In genomic region chr1:21314336-21314735, GRCm38 (mm10) we compare ENCODE assay signal across 28 mouse cellular contexts. TPM values are rescaled to one million over a fixed set of nuclear protein-coding genes. Genes with fewer than 3 reads are reported as not detected.
"Had no signal": no experiment of that assay in that cellular context is flagged by ENCODE, and none has a peak within 500 bp of the region (broad histone marks: within the 10 kb centered on the region; RNA-seq: fewer than 3 reads in every experiment).

No protein-coding gene starts in this region.

- ATAC-seq: midbrain, embryonic 15.5 days had no signal

- H3K9ac ChIP-seq: limb, embryonic 13.5 days; liver, embryonic 13.5 days; midbrain, embryonic 12.5 days; midbrain, embryonic 15.5 days; neural tube, embryonic 12.5 days; neural tube, embryonic 15.5 days had no signal

- DNase-seq: kidney, adult 2 months; kidney, postnatal 36 days; liver, embryonic 13.5 days; lung, adult 2 months; lung, postnatal 14 days; lung, postnatal 4 days; thymus, adult 2 months; thymus, postnatal 14 days; thymus, postnatal 4 days had no signal

- H3K27ac ChIP-seq: kidney, postnatal 0 days; limb, embryonic 10.5 days; limb, embryonic 13.5 days; liver, embryonic 13.5 days; midbrain, embryonic 12.5 days; midbrain, embryonic 15.5 days; neural tube, embryonic 12.5 days; neural tube, embryonic 15.5 days had no signal

- H3K4me3 ChIP-seq: limb, embryonic 10.5 days; limb, embryonic 13.5 days; liver, embryonic 13.5 days; midbrain, embryonic 12.5 days; midbrain, embryonic 15.5 days; neural tube, embryonic 12.5 days; neural tube, embryonic 15.5 days had no signal

- H3K4me1 ChIP-seq: limb, embryonic 10.5 days; limb, embryonic 13.5 days; midbrain, embryonic 12.5 days; midbrain, embryonic 15.5 days; neural tube, embryonic 12.5 days; neural tube, embryonic 15.5 days had no signal

- H3K36me3 ChIP-seq: limb, embryonic 10.5 days; limb, embryonic 13.5 days; liver, embryonic 13.5 days; midbrain, embryonic 12.5 days; midbrain, embryonic 15.5 days; neural tube, embryonic 12.5 days; neural tube, embryonic 15.5 days had no signal

- H3K27me3 ChIP-seq: limb, embryonic 13.5 days; liver, embryonic 13.5 days; midbrain, embryonic 12.5 days; midbrain, embryonic 15.5 days; neural tube, embryonic 12.5 days; neural tube, embryonic 15.5 days had no signal

- H3K9me3 ChIP-seq: limb, embryonic 10.5 days; limb, embryonic 13.5 days; liver, embryonic 13.5 days; midbrain, embryonic 12.5 days; midbrain, embryonic 15.5 days; neural tube, embryonic 12.5 days; neural tube, embryonic 15.5 days had no signal

RNA-seq across cellular contexts. Expression of gene Khdc1a, which starts 35.1 kb away (rescaled TPM):
- total RNA-seq: layer of hippocampus, adult 8-10 months; layer of hippocampus, postnatal 14 days; left cerebral cortex, adult 8-10 months; left cerebral cortex, postnatal 25 days; liver, adult 2 months had no signal
- polyA plus RNA-seq: kidney, embryonic 14.5 days; kidney, postnatal 0 days; limb, embryonic 10.5 days; limb, embryonic 13.5 days; liver, adult 2 months; liver, embryonic 13.5 days; liver, embryonic 16.5 days; lung, adult 2 months; lung, embryonic 16.5 days; midbrain, embryonic 12.5 days; midbrain, embryonic 15.5 days; neural tube, embryonic 12.5 days; neural tube, embryonic 15.5 days; small intestine, adult 2 months; spleen, adult 2 months; stomach, embryonic 16.5 days had no signal

RNA-seq across cellular contexts. Expression of gene Khdc1c, which starts 53.8 kb away (rescaled TPM):
- total RNA-seq: layer of hippocampus, adult 8-10 months; layer of hippocampus, postnatal 14 days; left cerebral cortex, adult 8-10 months; left cerebral cortex, postnatal 25 days; liver, adult 2 months; megakaryocyte, adult 5-6 weeks had no signal
- polyA plus RNA-seq: kidney, adult 2 months; kidney, embryonic 14.5 days; kidney, postnatal 0 days; limb, embryonic 10.5 days; limb, embryonic 13.5 days; liver, adult 2 months; liver, embryonic 13.5 days; liver, embryonic 16.5 days; lung, adult 2 months; lung, embryonic 16.5 days; midbrain, embryonic 12.5 days; midbrain, embryonic 15.5 days; neural tube, embryonic 12.5 days; neural tube, embryonic 15.5 days; small intestine, adult 2 months; spleen, adult 2 months; stomach, embryonic 16.5 days; thymus, adult 2 months had no signal
